Mouse (Mus musculus) kidney, postnatal 0 days (tissue): ENCODE data around the gene Rasgef1c. TPM values are rescaled to one million over a fixed set of nuclear protein-coding genes. Genes with fewer than 3 reads are reported as not detected.
A peak's percentile ranks its signal among the peaks of the same experiment; 100 is the strongest.

Experiments
- ATAC-seq: fragments of 200-750 bp; cut with Nextera tagmentation; replicated peaks from 2 replicates; pipeline ENCODE4 v1.8.0; 2017; ENCODE audit warnings: low read depth, moderate number of reproducible peaks, moderate TSS enrichment, moderate library complexity; ENCODE audit not compliant: low FRiP score
- DNase-seq: peaks from one replicate; pipeline ENCODE4 v3.0.0-alpha.2; 2016; ENCODE audit warnings: low spot score
- H3K27ac ChIP-seq: fragments of 300-500 bp; sonication (generic); 2 replicates; pipeline ENCODE4 v1.5.1; 2014; ENCODE audit warnings: mild to moderate bottlenecking
- H3K27me3 ChIP-seq: fragments of 300-500 bp; sonication (generic); 2 replicates; pipeline ENCODE4 v1.6.1; 2014; ENCODE audit warnings: low read length, mixed read lengths; ENCODE audit not compliant: insufficient read depth
- H3K36me3 ChIP-seq: fragments of 300-500 bp; sonication (generic); 2 replicates; pipeline ENCODE4 v1.6.1; 2014; ENCODE audit warnings: low read length, mixed read lengths; ENCODE audit not compliant: insufficient read depth
- H3K4me1 ChIP-seq: fragments of 300-500 bp; sonication (generic); replicated peaks from 2 replicates; pipeline ENCODE4 v1.6.1; 2014; ENCODE audit warnings: antibody characterized with exemption, low read length, mixed read lengths; ENCODE audit not compliant: insufficient read depth
- H3K4me2 ChIP-seq: fragments of 300-500 bp; sonication (generic); 2 replicates; pipeline ENCODE4 v1.6.1; 2014; ENCODE audit warnings: mild to moderate bottlenecking, low read length, moderate library complexity, mixed read lengths
- H3K4me3 ChIP-seq: fragments of 300-500 bp; sonication (generic); replicated peaks from 2 replicates; pipeline ENCODE4 v1.5.1; 2014; ENCODE audit warnings: low read depth, low read length
- H3K9ac ChIP-seq: fragments of 300-500 bp; sonication (generic); 2 replicates; pipeline ENCODE4 v1.6.1; 2014; ENCODE audit warnings: low read depth, low read length
- H3K9me3 ChIP-seq: fragments of 300-500 bp; sonication (generic); replicated peaks from 2 replicates; pipeline ENCODE4 v1.6.1; 2016; ENCODE audit warnings: low read length, inconsistent platforms, mixed read lengths
- CTCF ChIP-seq: IDR thresholded peaks from 2 replicates; pipeline ENCODE4 v1.5.1; 2016; ENCODE audit warnings: antibody characterized with exemption, low read depth, mild to moderate bottlenecking, moderate library complexity
- WGBS: fragments of 180-500 bp; shearing (Covaris S2); extraction: QIAGEN DNeasy Blood & Tissue Kit; methylation state at CpG from one replicate; pipeline ENCODE4 v1.1.7; 2014; 5-methylcytosine and 5-hydroxymethylcytosine counted together
- polyA plus RNA-seq: library from polyadenylated mRNA; unstranded; fragments of >200 nt; fragmentation: Nextera tagmentation; extraction: Ambion mirVana; gene quantifications from 2 replicates; pipeline ENCODE4 v1.2.1, GENCODE M21; 2015

The Rasgef1c gene
- polyA plus RNA-seq, 1 experiment from 2014 or later: 0.18 TPM

GRCm38 (mm10) chr11:49978935-49979334 is 77.3 kb downstream of the Rasgef1c start:
- no peaks in the 10 kb centered on the region for H3K4me1 ChIP-seq
- no peak for TF ChIP-seq CTCF
- no peak overlapping the region for H3K4me2 ChIP-seq
- no peaks in the 10 kb centered on the region for H3K36me3 ChIP-seq
- DNase-seq (no peak), ATAC-seq (no peak)
- no peaks in the 10 kb centered on the region for H3K9me3 ChIP-seq
- no peak overlapping the region for H3K9ac ChIP-seq
- WGBS: 97% methylated on average over 8 of the region's 8 CpGs
- H3K27me3 ChIP-seq: no peaks in the 10 kb centered on the region
- no peak overlapping the region for H3K27ac ChIP-seq
- no peak overlapping the region for H3K4me3 ChIP-seq

GRCm38 (mm10) chr11:49980681-49981235 is 79.1 kb downstream of the Rasgef1c start:
- DNase-seq (no peak), ATAC-seq (peak; percentile 44; the same call in 1 of the 2 replicates)
- no peak overlapping the region for H3K4me2 ChIP-seq
- no peak overlapping the region for H3K9ac ChIP-seq
- no peaks in the 10 kb centered on the region for H3K9me3 ChIP-seq
- TF ChIP-seq CTCF: no peak
- WGBS: 76% methylated on average over 6 of the region's 6 CpGs
- H3K4me3 ChIP-seq: no peak overlapping the region
- H3K27ac ChIP-seq: no peak overlapping the region
- H3K36me3 ChIP-seq: no peaks in the 10 kb centered on the region
- no peaks in the 10 kb centered on the region for H3K4me1 ChIP-seq
- no peaks in the 10 kb centered on the region for H3K27me3 ChIP-seq

GRCm38 (mm10) chr11:49981321-49981963 is 79.8 kb downstream of the Rasgef1c start:
- Histone ChIP-seq H3K27me3 (no peaks in the 10 kb centered on the region), H3K4me1 (no peaks in the 10 kb centered on the region), H3K4me3 (no peak overlapping the region), H3K4me2 (no peak overlapping the region), H3K9ac (no peak overlapping the region), H3K36me3 (no peaks in the 10 kb centered on the region), H3K9me3 (no peaks in the 10 kb centered on the region), H3K27ac (no peak overlapping the region)
- WGBS: 71% methylated on average over 7 of the region's 7 CpGs
- DNase-seq (no peak), ATAC-seq (no peak)
- TF ChIP-seq CTCF: no peak

GRCm38 (mm10) chr11:49982094-49982493 is 80.5 kb downstream of the Rasgef1c start:
- Histone ChIP-seq H3K4me1 (no peaks in the 10 kb centered on the region), H3K27ac (no peak overlapping the region), H3K9ac (no peak overlapping the region), H3K9me3 (no peaks in the 10 kb centered on the region), H3K4me3 (no peak overlapping the region), H3K36me3 (no peaks in the 10 kb centered on the region), H3K27me3 (no peaks in the 10 kb centered on the region), H3K4me2 (no peak overlapping the region)
- ATAC-seq: no peak
- no peak for TF ChIP-seq CTCF
- no peak for DNase-seq
- 84% methylated on average over 4 of the region's 4 CpGs for WGBS

- Histone ChIP-seq H3K4me3 (no peak overlapping the region), H3K4me1 (no peaks in the 10 kb centered on the region), H3K27ac (no peak overlapping the region), H3K27me3 (no peaks in the 10 kb centered on the region), H3K9ac (no peak overlapping the region), H3K9me3 (no peaks in the 10 kb centered on the region), H3K4me2 (no peak overlapping the region), H3K36me3 (no peaks in the 10 kb centered on the region)
- 39% methylated on average over 4 of the region's 4 CpGs for WGBS
- no peak for DNase-seq
- no peak for TF ChIP-seq CTCF
- no peak for ATAC-seq
These were observed 81.2 kb downstream of the Rasgef1c start for GRCm38 (mm10) chr11:49982881-49983280.

GRCm38 (mm10) chr11:49983875-49984552 is 82.4 kb downstream of the Rasgef1c start:
- ATAC-seq (no peak), DNase-seq (no peak)
- Histone ChIP-seq H3K4me2 (no peak overlapping the region), H3K36me3 (no peaks in the 10 kb centered on the region), H3K9me3 (no peaks in the 10 kb centered on the region), H3K4me3 (no peak overlapping the region), H3K27me3 (no peaks in the 10 kb centered on the region), H3K27ac (no peak overlapping the region), H3K9ac (no peak overlapping the region), H3K4me1 (no peaks in the 10 kb centered on the region)
- 83% methylated on average over 4 of the region's 4 CpGs for WGBS
- no peak for TF ChIP-seq CTCF
